Comparison of ENCODE assay signal across 8 mouse cellular contexts in genomic region chr4:152286887-152287286, GRCm38 (mm10). TPM values are rescaled to one million over a fixed set of nuclear protein-coding genes. Genes with fewer than 3 reads are reported as not detected.
A peak's percentile ranks its signal among the peaks of the same experiment; 100 is the strongest.
DNase-seq lines count a peak whose midpoint lies in the region; ATAC-seq and TF ChIP-seq lines count a peak whose summit lies in the region.
"Had no signal": no experiment of that assay in that cellular context is flagged by ENCODE, and none has a peak within 500 bp of the region (broad histone marks: within the 10 kb centered on the region; RNA-seq: fewer than 3 reads in every experiment).

No protein-coding gene starts in this region.

- no peak overlapping the region for H3K27ac ChIP-seq in ES-Bruce4 (ENCODE audit: insufficient read depth, low read length)
- no peak overlapping the region for H3K27ac ChIP-seq in forebrain, embryonic 10.5 days
- H3K27ac ChIP-seq in hindbrain, postnatal 0 days: no peak overlapping the region
- no peak overlapping the region for H3K27ac ChIP-seq in lung, embryonic 16.5 days (ENCODE audit: low read length)

- peaks cover 10% of the 10 kb centered on the region for H3K4me1 ChIP-seq in ES-Bruce4 (ENCODE audit: control insufficient read depth, insufficient read depth, low read length)
- peaks cover 68% of the 10 kb centered on the region for H3K4me1 ChIP-seq in forebrain, embryonic 10.5 days
- peaks cover 19% of the 10 kb centered on the region for H3K4me1 ChIP-seq in hindbrain, postnatal 0 days (ENCODE audit: insufficient read depth, low read length)
- peaks cover 16% of the 10 kb centered on the region for H3K4me1 ChIP-seq in lung, embryonic 16.5 days (replicated peaks; ENCODE audit: control insufficient read depth, insufficient read depth, low read length)

- peak; percentile 59 for ATAC-seq in Patski
- no peak for ATAC-seq in hindbrain, postnatal 0 days
- peak; percentile 19 for ATAC-seq in lung, embryonic 16.5 days (ENCODE audit: low read depth)

- peak overlapping the region; percentile 62 for H3K4me2 ChIP-seq in hindbrain, postnatal 0 days (ENCODE audit: low read depth, low read length)
- no peak overlapping the region for H3K4me2 ChIP-seq in lung, embryonic 16.5 days (ENCODE audit: low read depth, low read length)

- no peak for DNase-seq in Patski (ENCODE audit: low read depth, low spot score)
- peak; percentile 67 for DNase-seq in forebrain, embryonic 10.5 days (ENCODE audit: extremely low spot score, low spot score)
- DNase-seq in hindbrain, postnatal 0 days (ENCODE audit: low spot score): peak; percentile 43
- DNase-seq in retina, embryonic 14.5 days (ENCODE audit: low spot score): peak; percentile 75
- DNase-seq in layer of hippocampus, postnatal 36 days: no peak

- H3K27me3 ChIP-seq in ES-Bruce4 (ENCODE audit: control insufficient read depth, insufficient read depth, low read length, poor library complexity, severe bottlenecking) (0 out of 2 replicates have a peak, but pooled peaks cover 2% of the 10 kb centered on the region), Patski (no peaks in the 10 kb centered on the region)
- peaks cover 99% of the 10 kb centered on the region for H3K27me3 ChIP-seq in forebrain, embryonic 10.5 days (ENCODE audit: poor library complexity, severe bottlenecking)
- H3K27me3 ChIP-seq in hindbrain, postnatal 0 days (ENCODE audit: insufficient read depth, low read length): peaks cover 56% of the 10 kb centered on the region
- H3K27me3 ChIP-seq in lung, embryonic 16.5 days (ENCODE audit: control insufficient read depth, insufficient read depth, low read depth, low read length): peaks cover 91% of the 10 kb centered on the region

- TF ChIP-seq EP300 in ES-Bruce4 (IDR thresholded peaks at IDR 0.05; ENCODE audit: insufficient read depth, low read depth, low read length): no peak

- WGBS in forebrain, embryonic 10.5 days: 3% methylated on average over 26 of the region's 26 CpGs
- WGBS in hindbrain, postnatal 0 days: 2% methylated on average over 26 of the region's 26 CpGs
- WGBS in lung, embryonic 16.5 days: 5% methylated on average over 26 of the region's 26 CpGs

- H3K36me3 ChIP-seq in ES-Bruce4 (ENCODE audit: control insufficient read depth, insufficient read depth, low read length, poor library complexity, severe bottlenecking): no peaks in the 10 kb centered on the region
- no peaks in the 10 kb centered on the region for H3K36me3 ChIP-seq in forebrain, embryonic 10.5 days (replicated peaks)
- no peaks in the 10 kb centered on the region for H3K36me3 ChIP-seq in hindbrain, postnatal 0 days (ENCODE audit: insufficient read depth, low read length)
- H3K36me3 ChIP-seq in lung, embryonic 16.5 days (ENCODE audit: control insufficient read depth, insufficient read depth, low read length): no peaks in the 10 kb centered on the region

- H3K9ac ChIP-seq in ES-Bruce4 (ENCODE audit: low read depth, poor library complexity, severe bottlenecking): no peak overlapping the region
- peak overlapping the region; percentile 41 for H3K9ac ChIP-seq in hindbrain, postnatal 0 days (replicated peaks; ENCODE audit: low read length)
- H3K9ac ChIP-seq in lung, embryonic 16.5 days (ENCODE audit: low read length): no peak overlapping the region

- POLR2A ChIA-PET in Patski (lab: Charles Lee): interaction anchor here (1.1 kb wide), 1 partner anchor 10 kb away, joined by 3 read pairs; no protein-coding TSS in a partner anchor

- in situ Hi-C loops in Patski (cut with MboI; ENCODE audit: low pct_unique_long_range_greater_than_20kb): loop anchor here (5.0 kb wide), 1 partner anchor 115 kb away; no protein-coding TSS in a partner anchor

- no peak for TF ChIP-seq CTCF in ES-Bruce4 (IDR thresholded peaks at IDR 0.05; ENCODE audit: low read depth, low read length)
- TF ChIP-seq CTCF in Patski (IDR thresholded peaks at IDR 0.05): no peak
- no peak for TF ChIP-seq CTCF in hindbrain, postnatal 0 days (IDR thresholded peaks at IDR 0.05; ENCODE audit: low read depth)

- TF ChIP-seq POLR2A in ES-Bruce4 (IDR thresholded peaks at IDR 0.05; ENCODE audit: insufficient read depth, low read length): no peak

- CTCF ChIA-PET in Patski (lab: Charles Lee): interaction anchor here (0.8 to 1.1 kb wide), 2 partner anchors 38 to 73 kb away, joined by 4 read pairs; partner anchors contain the start of gene Rpl22

- H3K4me3 ChIP-seq in ES-Bruce4 (ENCODE audit: low read depth, low read length): peak overlapping the region; percentile 32; the same call in 1 of the 2 replicates
- peak overlapping the region; percentile 45 for H3K4me3 ChIP-seq in forebrain, embryonic 10.5 days
- H3K4me3 ChIP-seq in hindbrain, postnatal 0 days (ENCODE audit: low read length): peak overlapping the region; percentile 33; the same call in 1 of the 2 replicates
- no peak overlapping the region for H3K4me3 ChIP-seq in lung, embryonic 16.5 days (ENCODE audit: low read length)
- H3K4me3 ChIP-seq: erythroblast, embryonic 14.5 days had no signal

- no peaks in the 10 kb centered on the region for H3K9me3 ChIP-seq in ES-Bruce4 (replicated peaks; ENCODE audit: control insufficient read depth, insufficient read depth, low read length, poor library complexity, severe bottlenecking)
- peaks cover 3% of the 10 kb centered on the region for H3K9me3 ChIP-seq in forebrain, embryonic 10.5 days
- no peaks in the 10 kb centered on the region for H3K9me3 ChIP-seq in hindbrain, postnatal 0 days (ENCODE audit: low read length)
- no peaks in the 10 kb centered on the region for H3K9me3 ChIP-seq in lung, embryonic 16.5 days (ENCODE audit: control insufficient read depth, low read length)

RNA-seq across cellular contexts. Expression of gene Hes3, which starts 4.6 kb away (rescaled TPM):
- not detected in 2 replicates for polyA plus RNA-seq in ES-Bruce4 (2011; ENCODE audit: insufficient read depth, insufficient read length, low read depth, missing spikeins)
- 0.12 TPM for polyA plus RNA-seq in Patski (2021)
- polyA plus RNA-seq in forebrain, embryonic 10.5 days (2016; fragmentation: Nextera tagmentation; extraction: Ambion mirVana): 0.38 and 0.92 TPM in 2 replicates
- 0.26 and 0.40 TPM in 2 replicates for total RNA-seq in hindbrain, postnatal 0 days (2014; rRNA removed)
- polyA plus RNA-seq in hindbrain, postnatal 0 days (2015; fragmentation: Nextera tagmentation; extraction: Ambion mirVana): 0.15 and 0.19 TPM in 2 replicates
- not detected in 2 replicates for polyA plus RNA-seq in lung, embryonic 16.5 days (2015; fragmentation: Nextera tagmentation; extraction: Ambion mirVana)
- not detected for total RNA-seq in layer of hippocampus, postnatal 36 days (2021)
- polyA plus RNA-seq: erythroblast, embryonic 14.5 days had no signal

RNA-seq across cellular contexts. Expression of gene Icmt, which starts 10.1 kb away (rescaled TPM):
- polyA plus RNA-seq in ES-Bruce4 (2011; ENCODE audit: insufficient read depth, insufficient read length, low read depth, missing spikeins) (21.4 and 22.8 TPM in 2 replicates), Patski (2021) (42.2 TPM)
- polyA plus RNA-seq in forebrain, embryonic 10.5 days (2016; fragmentation: Nextera tagmentation; extraction: Ambion mirVana): 23.3 and 26.1 TPM in 2 replicates
- total RNA-seq in hindbrain, postnatal 0 days (2014; rRNA removed): 35.3 and 42.6 TPM in 2 replicates
- 15.9 and 16.4 TPM in 2 replicates for polyA plus RNA-seq in hindbrain, postnatal 0 days (2015; fragmentation: Nextera tagmentation; extraction: Ambion mirVana)
- polyA plus RNA-seq in lung, embryonic 16.5 days (2015; fragmentation: Nextera tagmentation; extraction: Ambion mirVana): 21.7 and 24.0 TPM in 2 replicates
- total RNA-seq in layer of hippocampus, postnatal 36 days (2021): 10 to 100 TPM; 43.9 to 44.7 TPM

RNA-seq across cellular contexts. Expression of gene Gpr153, which starts 12.9 kb away (rescaled TPM):
- 7.2 and 7.9 TPM in 2 replicates for polyA plus RNA-seq in ES-Bruce4 (2011; ENCODE audit: insufficient read depth, insufficient read length, low read depth, missing spikeins)
- 21.1 TPM for polyA plus RNA-seq in Patski (2021)
- polyA plus RNA-seq in forebrain, embryonic 10.5 days (2016; fragmentation: Nextera tagmentation; extraction: Ambion mirVana): 2.5 and 3.0 TPM in 2 replicates
- total RNA-seq in hindbrain, postnatal 0 days (2014; rRNA removed): 167 and 170 TPM in 2 replicates
- polyA plus RNA-seq in hindbrain, postnatal 0 days (2015; fragmentation: Nextera tagmentation; extraction: Ambion mirVana): 17.1 and 19.0 TPM in 2 replicates
- 8.3 and 8.5 TPM in 2 replicates for polyA plus RNA-seq in lung, embryonic 16.5 days (2015; fragmentation: Nextera tagmentation; extraction: Ambion mirVana)
- 1 to 10 TPM; 5.3 to 6.1 TPM for total RNA-seq in layer of hippocampus, postnatal 36 days (2021)
- polyA plus RNA-seq: erythroblast, embryonic 14.5 days had no signal

RNA-seq across cellular contexts. Expression of gene Rnf207, which starts 31.9 kb away (rescaled TPM):
- polyA plus RNA-seq in ES-Bruce4 (2011; ENCODE audit: insufficient read depth, insufficient read length, low read depth, missing spikeins) (3.2 and 4.2 TPM in 2 replicates), Patski (2021) (0.17 TPM)
- 0.92 and 1.3 TPM in 2 replicates for polyA plus RNA-seq in forebrain, embryonic 10.5 days (2016; fragmentation: Nextera tagmentation; extraction: Ambion mirVana)
- total RNA-seq in hindbrain, postnatal 0 days (2014; rRNA removed): 5.7 and 7.7 TPM in 2 replicates
- polyA plus RNA-seq in hindbrain, postnatal 0 days (2015; fragmentation: Nextera tagmentation; extraction: Ambion mirVana): 6.6 and 6.9 TPM in 2 replicates
- polyA plus RNA-seq in lung, embryonic 16.5 days (2015; fragmentation: Nextera tagmentation; extraction: Ambion mirVana): 2.5 and 2.7 TPM in 2 replicates
- 1 to 10 TPM; 4.7 to 6.1 TPM for total RNA-seq in layer of hippocampus, postnatal 36 days (2021)

RNA-seq across cellular contexts. Expression of gene Rpl22, which starts 38.7 kb away (rescaled TPM):
- polyA plus RNA-seq in ES-Bruce4 (2011; ENCODE audit: insufficient read depth, insufficient read length, low read depth, missing spikeins) (1,917 and 1,978 TPM in 2 replicates), Patski (2021) (562 TPM)
- 363 and 368 TPM in 2 replicates for polyA plus RNA-seq in forebrain, embryonic 10.5 days (2016; fragmentation: Nextera tagmentation; extraction: Ambion mirVana)
- total RNA-seq in hindbrain, postnatal 0 days (2014; rRNA removed): 164 and 185 TPM in 2 replicates
- 156 and 176 TPM in 2 replicates for polyA plus RNA-seq in hindbrain, postnatal 0 days (2015; fragmentation: Nextera tagmentation; extraction: Ambion mirVana)
- polyA plus RNA-seq in lung, embryonic 16.5 days (2015; fragmentation: Nextera tagmentation; extraction: Ambion mirVana): 361 and 378 TPM in 2 replicates
- total RNA-seq in layer of hippocampus, postnatal 36 days (2021): 100 to 1,000 TPM; 203 TPM

Comparison
In these comparisons a context has a peak if more than half of its experiments do, and no peak if none do; other contexts are left out.
1. DNase-seq: peak in forebrain, embryonic 10.5 days (single experiment), hindbrain, postnatal 0 days (single experiment) and retina, embryonic 14.5 days (single experiment); none in Patski (single experiment) and layer of hippocampus, postnatal 36 days (0 of 2).